Comparison of ENCODE assay signal across 8 mouse cellular contexts in the genomic region with DNA sequence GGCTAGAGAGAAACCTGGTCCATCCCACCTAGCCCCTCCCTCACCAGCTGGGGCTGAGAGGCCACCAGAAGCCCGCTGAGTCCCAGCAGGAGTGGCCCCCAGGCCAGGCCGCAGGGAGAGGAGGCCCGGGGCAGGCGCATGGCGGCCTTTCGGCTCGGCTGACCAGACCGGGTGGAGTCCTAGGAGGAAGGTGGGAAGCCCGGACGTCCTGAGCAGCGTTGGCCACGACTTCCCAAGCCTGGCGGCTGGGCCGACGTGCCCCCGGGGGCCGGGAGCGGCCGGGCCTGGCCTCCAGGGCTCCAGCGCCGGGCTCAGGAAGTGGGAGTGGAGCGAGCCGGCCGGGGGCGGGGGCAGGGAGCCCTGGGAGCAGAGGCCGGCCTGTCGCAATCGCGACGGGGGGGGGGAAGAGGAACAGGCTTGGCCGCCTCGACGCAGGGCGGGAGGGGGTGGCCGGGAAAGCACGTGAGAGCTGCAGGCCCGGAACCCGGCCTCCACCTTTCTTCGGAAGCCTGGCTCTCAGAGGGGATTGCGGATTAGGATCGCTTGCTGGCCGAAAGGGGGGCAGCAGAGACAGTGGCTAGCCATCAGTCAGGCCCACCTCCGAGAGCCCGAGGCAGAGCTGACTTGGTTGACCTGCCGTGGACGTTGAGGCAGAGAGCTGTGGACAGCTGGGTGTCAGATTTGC. TPM values are rescaled to one million over a fixed set of nuclear protein-coding genes. Genes with fewer than 3 reads are reported as not detected.
DNase-seq lines count a peak whose midpoint lies in the region; ATAC-seq lines count a peak whose summit lies in the region.

TSS of gene Ltbr (minus strand) at position 340 of the 685 bp plus-strand sequence.

- peak within 1 kb of the TSS; percentile 82 for H3K4me2 ChIP-seq in limb, embryonic 13.5 days (replicated peaks)
- peak within 1 kb of the TSS; percentile 64 for H3K4me2 ChIP-seq in midbrain, embryonic 13.5 days (replicated peaks)

- peak within 1 kb of the TSS; percentile 79 for H3K27ac ChIP-seq in limb, embryonic 13.5 days
- no peak within 1 kb of the TSS for H3K27ac ChIP-seq in midbrain, embryonic 13.5 days

- H3K4me1 ChIP-seq in limb, embryonic 13.5 days, result peaks cover 49% of the 10 kb centered on the region
- H3K4me1 ChIP-seq in midbrain, embryonic 13.5 days (replicated peaks), result peaks cover 27% of the 10 kb centered on the region

- peak within 1 kb of the TSS; percentile 57 for H3K4me3 ChIP-seq in limb, embryonic 13.5 days
- peak within 1 kb of the TSS; percentile 35 for H3K4me3 ChIP-seq in midbrain, embryonic 13.5 days (replicated peaks)

- H3K36me3 ChIP-seq in limb, embryonic 13.5 days, result peaks cover 18% of the 10 kb centered on the region
- no peaks in the 10 kb centered on the region for H3K36me3 ChIP-seq in midbrain, embryonic 13.5 days

- DNase-seq in adrenal gland, adult 2 months, result peak; percentile 95
- DNase-seq in gastrocnemius, postnatal 25 days, result peak; percentile 94
- DNase-seq in induced T-regulatory cell, adult 2 months (ENCODE audit: low read depth), result peak; percentile 26
- peak; percentile 83 for DNase-seq in skeletal muscle tissue, adult 2 months (ENCODE audit: low read depth, low spot score)

- peak; percentile 85 for ATAC-seq in common myeloid progenitor, adult 5-6 weeks (replicated peaks; ENCODE audit: low read depth, poor library complexity, severe bottlenecking)
- ATAC-seq in limb, embryonic 13.5 days (ENCODE audit: low FRiP score, low read depth), result peak; percentile 80
- ATAC-seq in midbrain, embryonic 13.5 days, result peak; percentile 75
- no peak for ATAC-seq in inflammation-experienced regulatory T-cells, adult 6 months

- 2% methylated on average over 38 of the region's 46 CpGs for WGBS in limb, embryonic 13.5 days
- under 1% methylated on average over 45 of the region's 46 CpGs for WGBS in midbrain, embryonic 13.5 days

- H3K27me3 ChIP-seq in limb, embryonic 13.5 days, result no peaks in the 10 kb centered on the region
- H3K27me3 ChIP-seq in midbrain, embryonic 13.5 days, result peaks cover 3% of the 10 kb centered on the region; the same call in 1 of the 2 replicates

- peak within 1 kb of the TSS; percentile 82 for H3K9ac ChIP-seq in limb, embryonic 13.5 days
- peak within 1 kb of the TSS; percentile 62 for H3K9ac ChIP-seq in midbrain, embryonic 13.5 days (replicated peaks)

- no peaks in the 10 kb centered on the region for H3K9me3 ChIP-seq in limb, embryonic 13.5 days
- no peaks in the 10 kb centered on the region for H3K9me3 ChIP-seq in midbrain, embryonic 13.5 days

RNA-seq across cellular contexts. Expression of gene Ltbr, which starts in this region (rescaled TPM):
- total RNA-seq in adrenal gland, adult 2 months (2021), result 10 to 100 TPM; 75.1 to 78.7 TPM
- 179 and 206 TPM in 2 replicates for polyA plus RNA-seq in adrenal gland, adult 2 months (2012; rRNA removed)
- total RNA-seq in common myeloid progenitor, adult 5-6 weeks (2017), result 23.2 and 25.0 TPM in 2 replicates
- total RNA-seq in gastrocnemius, postnatal 25 days (2021), result 10 to 100 TPM; 21.2 to 21.7 TPM
- 45.1 and 46.2 TPM in 2 replicates for polyA plus RNA-seq in limb, embryonic 13.5 days (2015; fragmentation: Nextera tagmentation; extraction: Ambion mirVana)
- polyA plus RNA-seq in midbrain, embryonic 13.5 days (2015; fragmentation: Nextera tagmentation; extraction: Ambion mirVana), result 11.3 and 13.3 TPM in 2 replicates
- polyA plus RNA-seq in inflammation-experienced regulatory T-cells, adult 6 months (2017; shearing (Covaris generic)), result under 1 TPM in 2 of 3 experiments, not detected in 1; 0.21 to 0.23 TPM

Comparison
In these comparisons a context has a peak if more than half of its experiments do, and no peak if none do; other contexts are left out.
1. RNA of gene Ltbr (polyA plus RNA-seq): 179 to 206 TPM in adrenal gland, adult 2 months, 45.1 to 46.2 TPM in limb, embryonic 13.5 days and 11.3 to 13.3 TPM in midbrain, embryonic 13.5 days; 0.21 to 0.23 TPM in inflammation-experienced regulatory T-cells, adult 6 months; every median in the first group is over 10 times any median in the second.
2. DNase-seq: peak in every context shown above with its lines; median percentile 95 in adrenal gland, adult 2 months; 94 in gastrocnemius, postnatal 25 days; 83 in skeletal muscle tissue, adult 2 months; 26 in induced T-regulatory cell, adult 2 months.